Mouse (Mus musculus): ENCODE results near the gene Id1. TPM values are rescaled to one million over a fixed set of nuclear protein-coding genes. Genes with fewer than 3 reads are reported as not detected.

The Id1 gene
- total and polyA plus RNA-seq, 3 experiments: 0.93 TPM; not detected in 2

DNA sequence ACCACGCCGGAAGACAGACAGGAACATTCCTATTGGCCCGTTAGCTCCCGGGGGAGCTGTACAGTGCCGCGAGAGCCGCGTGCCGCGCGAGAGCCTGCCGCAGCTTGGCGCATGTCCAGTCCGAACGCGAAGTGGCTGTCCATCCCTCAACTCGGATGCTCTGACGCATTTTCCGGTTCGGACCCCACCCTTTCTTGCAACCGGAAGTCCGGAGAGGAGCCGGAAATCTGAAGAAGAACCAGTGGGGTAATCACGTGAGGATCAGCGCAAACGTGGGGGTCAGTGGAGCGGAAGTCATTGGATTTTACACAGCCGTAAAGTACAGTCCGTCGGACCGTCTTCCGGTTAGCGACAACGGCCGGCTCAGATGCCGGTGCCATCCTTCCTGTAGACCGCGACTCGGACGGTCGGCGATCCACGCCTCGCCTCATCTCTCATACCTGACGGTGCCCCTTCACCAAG is 49.2 kb upstream of the Id1 start, which contains the start of gene Mcts2:
TSS of gene Mcts2 (plus strand) at position 230 of the 462 bp plus-strand sequence.
- H3K4me2 ChIP-seq (ENCODE audit: insufficient read depth, low read depth, poor library complexity, severe bottlenecking): no peak within 1 kb of the TSS
- H3K9me3 ChIP-seq (replicated peaks; ENCODE audit: low read length): no peaks in the 10 kb centered on the region
- dilution Hi-C loops (cut with MboI; ENCODE audit: extremely low pct_ligation_motif_present, extremely low pct_unique_long_range_greater_than_20kb, low sequenced_read_pairs): no loop called here
- no peak within 1 kb of the TSS for H3K27ac ChIP-seq (ENCODE audit: insufficient read depth, low read depth)
- H3K4me3 ChIP-seq (replicated peaks in 1 of 3; ENCODE audit: low read depth in 2 of 3, low read length in 2 of 3, poor library complexity in 1 of 3): no peak within 1 kb of the TSS
- H3K4me1 ChIP-seq (ENCODE audit: control insufficient read depth in 1 of 2, insufficient read depth in 2 of 2): no peaks in the 10 kb centered on the region
- no peak for DNase-seq (ENCODE audit: extremely low read depth)
- H3K79me2 ChIP-seq (replicated peaks; ENCODE audit: control insufficient read depth, extremely low read depth, insufficient read depth, poor library complexity, severe bottlenecking): no peaks in the 10 kb centered on the region
- in situ Hi-C loops (cut with MboI; ENCODE audit: low pct_ligation_motif_present, low pct_unique_long_range_greater_than_20kb, low sequenced_read_pairs): no loop called here
- H3K27me3 ChIP-seq (replicated peaks): no peaks in the 10 kb centered on the region
- peaks cover 92 to 100% of the 10 kb centered on the region in 2 experiments for H3K36me3 ChIP-seq (replicated peaks in 1 of 2; ENCODE audit: control insufficient read depth in 1 of 2, insufficient read depth in 1 of 2, low read length in 1 of 2)
- no peak for TF ChIP-seq GABPA (IDR thresholded peaks at IDR 0.05; ENCODE audit: insufficient replicate concordance, low read depth, low read length)
- TF ChIP-seq MEF2A (IDR thresholded peaks at IDR 0.05; ENCODE audit: borderline replicate concordance, low read depth, low read length): no peak
- TF ChIP-seq ZMIZ1 (IDR thresholded peaks at IDR 0.05; ENCODE audit: low read depth, low read length): no peak
- no peak for TF ChIP-seq IRF4 (IDR thresholded peaks at IDR 0.05; ENCODE audit: low read depth, low read length)
- TF ChIP-seq EP300 (IDR thresholded peaks at IDR 0.05; ENCODE audit: low read length): no peak
- TF ChIP-seq CTCF (conservative IDR thresholded peaks at IDR 0.05 in 1 of 2, IDR thresholded peaks at IDR 0.05 in 1 of 2; ENCODE audit: low read depth in 2 of 2, low read length in 2 of 2): no peak
- TF ChIP-seq ZKSCAN1 (IDR thresholded peaks at IDR 0.05; ENCODE audit: borderline replicate concordance, low read depth, low read length): no peak
- TF ChIP-seq TCF12 (IDR thresholded peaks at IDR 0.05; ENCODE audit: low read depth, low read length): no peak
- TF ChIP-seq USF1 (IDR thresholded peaks at IDR 0.05; ENCODE audit: low read depth, low read length): no peak
- TF ChIP-seq POLR2AphosphoS2 (IDR thresholded peaks at IDR 0.05; ENCODE audit: low read depth, low read length): no peak
- TF ChIP-seq KAT2A (IDR thresholded peaks at IDR 0.05; ENCODE audit: insufficient replicate concordance, low read length): no peak
- no peak within 1 kb of the TSS for H3K9ac ChIP-seq (ENCODE audit: insufficient read depth, low read depth)

- no peaks in the 10 kb centered on the region for H3K27me3 ChIP-seq (replicated peaks)
- no peak overlapping the region for H3K9ac ChIP-seq (ENCODE audit: insufficient read depth, low read depth)
- H3K27ac ChIP-seq (ENCODE audit: insufficient read depth, low read depth): no peak overlapping the region
- dilution Hi-C loops (cut with MboI; ENCODE audit: extremely low pct_ligation_motif_present, extremely low pct_unique_long_range_greater_than_20kb, low sequenced_read_pairs): no loop called here
- DNase-seq (ENCODE audit: extremely low read depth): no peak
- peaks cover 0 to 9% of the 10 kb centered on the region in 2 experiments; a peak in 2 of 4 replicates for H3K4me1 ChIP-seq (ENCODE audit: control insufficient read depth in 1 of 2, insufficient read depth in 2 of 2)
- in situ Hi-C loops (cut with MboI; ENCODE audit: low pct_ligation_motif_present, low pct_unique_long_range_greater_than_20kb, low sequenced_read_pairs): no loop called here
- no peak overlapping the region for H3K4me2 ChIP-seq (ENCODE audit: insufficient read depth, low read depth, poor library complexity, severe bottlenecking)
- peaks cover 76 to 97% of the 10 kb centered on the region in 2 experiments for H3K36me3 ChIP-seq (replicated peaks in 1 of 2; ENCODE audit: control insufficient read depth in 1 of 2, insufficient read depth in 1 of 2, low read length in 1 of 2)
- TF ChIP-seq CTCF (conservative IDR thresholded peaks at IDR 0.05 in 1 of 2, IDR thresholded peaks at IDR 0.05 in 1 of 2; ENCODE audit: low read depth in 2 of 2, low read length in 2 of 2) (peak in 1 of 2 experiments; percentile 36; a peak in 2 of 4 replicates), MAX (IDR thresholded peaks at IDR 0.05; ENCODE audit: low read length) (no peak)
- no peak overlapping the region for H3K4me3 ChIP-seq (replicated peaks in 1 of 3; ENCODE audit: low read depth in 2 of 3, low read length in 2 of 3, poor library complexity in 1 of 3)
- H3K79me2 ChIP-seq (replicated peaks; ENCODE audit: control insufficient read depth, extremely low read depth, insufficient read depth, poor library complexity, severe bottlenecking): no peaks in the 10 kb centered on the region
- H3K9me3 ChIP-seq (replicated peaks; ENCODE audit: low read length): no peaks in the 10 kb centered on the region
Observed at GRCm38 (mm10) chr2:152691564-152692217, 44.4 kb upstream of the Id1 start.
